In the genomic region with DNA sequence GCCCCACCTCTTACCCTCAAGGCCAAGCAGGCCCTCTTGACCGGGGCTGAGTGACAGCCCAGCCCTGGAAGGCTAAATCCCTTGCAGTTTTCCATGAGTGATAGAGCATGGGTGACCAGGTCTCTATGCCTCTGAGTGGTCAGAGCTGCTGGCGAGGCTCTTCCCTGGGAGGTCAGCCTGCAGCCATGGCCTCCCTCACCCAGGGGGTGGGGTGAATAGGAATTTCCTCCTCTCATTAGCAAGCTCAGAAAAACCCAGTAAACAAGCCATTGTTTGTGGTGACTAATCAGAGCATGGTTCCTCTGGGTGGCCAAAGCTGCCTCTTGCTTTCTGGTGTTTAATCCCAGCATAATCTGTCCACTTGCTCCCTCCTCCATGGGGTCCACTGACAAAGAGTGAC, we compare ENCODE assay signal across 10 mouse cellular contexts. TPM values are rescaled to one million over a fixed set of nuclear protein-coding genes. Genes with fewer than 3 reads are reported as not detected.
DNase-seq lines count a peak whose midpoint lies in the region; ATAC-seq and TF ChIP-seq lines count a peak whose summit lies in the region.
"Had no signal": no experiment of that assay in that cellular context is flagged by ENCODE, and none has a peak within 500 bp of the region (broad histone marks: within the 10 kb centered on the region; RNA-seq: fewer than 3 reads in every experiment).

No protein-coding gene starts in this region.

- H3K36me3 ChIP-seq in kidney, embryonic 14.5 days (ENCODE audit: control insufficient read depth, insufficient read depth, low read length) = peaks cover 16% of the 10 kb centered on the region
- H3K36me3 ChIP-seq in embryonic facial prominence, embryonic 10.5 days (replicated peaks) = peaks cover 28% of the 10 kb centered on the region
- H3K36me3 ChIP-seq in kidney, postnatal 0 days (ENCODE audit: insufficient read depth, low read length) = peaks cover 14% of the 10 kb centered on the region; the same call in 1 of the 2 replicates
- peaks cover 39% of the 10 kb centered on the region for H3K36me3 ChIP-seq in thymus, adult 2 months (ENCODE audit: control insufficient read depth, insufficient read depth, low read length)

- peak; percentile 25; the same call in 1 of the 2 replicates for ATAC-seq in kidney, embryonic 14.5 days (ENCODE audit: low FRiP score, low TSS enrichment)
- ATAC-seq in kidney, postnatal 0 days (replicated peaks; ENCODE audit: low FRiP score, low read depth) = peak; percentile 56; the same call in 1 of the 2 replicates
- ATAC-seq in frontal cortex, adult (ENCODE audit: low TSS enrichment) = no peak

- H3K9me3 ChIP-seq in kidney, embryonic 14.5 days (ENCODE audit: control insufficient read depth, low read length) = no peaks in the 10 kb centered on the region
- H3K9me3 ChIP-seq in embryonic facial prominence, embryonic 10.5 days = no peaks in the 10 kb centered on the region
- H3K9me3 ChIP-seq in kidney, postnatal 0 days (replicated peaks; ENCODE audit: low read length) = no peaks in the 10 kb centered on the region

- H3K4me2 ChIP-seq in kidney, embryonic 14.5 days (replicated peaks; ENCODE audit: low read depth, low read length) = no peak overlapping the region
- H3K4me2 ChIP-seq in kidney, postnatal 0 days (ENCODE audit: low read length) = no peak overlapping the region

- 0 out of 2 replicates have a peak, but pooled peaks cover 3% of the 10 kb centered on the region for H3K4me1 ChIP-seq in kidney, embryonic 14.5 days (ENCODE audit: control insufficient read depth, insufficient read depth, low read length)
- peaks cover 14% of the 10 kb centered on the region for H3K4me1 ChIP-seq in embryonic facial prominence, embryonic 10.5 days
- 0 out of 2 replicates have a peak, but pooled peaks cover 2% of the 10 kb centered on the region for H3K4me1 ChIP-seq in kidney, postnatal 0 days (replicated peaks; ENCODE audit: insufficient read depth, low read length)
- no peaks in the 10 kb centered on the region for H3K4me1 ChIP-seq in thymus, adult 2 months (replicated peaks; ENCODE audit: control insufficient read depth, insufficient read depth, low read length)

- no peak overlapping the region; the same call in 1 of the 2 replicates for H3K27ac ChIP-seq in kidney, embryonic 14.5 days (ENCODE audit: low read depth, low read length)
- H3K27ac ChIP-seq in embryonic facial prominence, embryonic 10.5 days (replicated peaks) = peak overlapping the region; percentile 44; the same call in 1 of the 2 replicates
- no peak overlapping the region for H3K27ac ChIP-seq in kidney, postnatal 0 days
- no peak overlapping the region for H3K27ac ChIP-seq in thymus, adult 2 months (ENCODE audit: control insufficient read depth, insufficient read depth, low read length)

- H3K27me3 ChIP-seq in kidney, embryonic 14.5 days (ENCODE audit: control insufficient read depth, insufficient read depth, low read length) = no peaks in the 10 kb centered on the region
- H3K27me3 ChIP-seq in embryonic facial prominence, embryonic 10.5 days (replicated peaks; ENCODE audit: low read depth, poor library complexity, severe bottlenecking) = no peaks in the 10 kb centered on the region
- H3K27me3 ChIP-seq in kidney, postnatal 0 days (ENCODE audit: insufficient read depth, low read length) = no peaks in the 10 kb centered on the region
- H3K27me3 ChIP-seq in thymus, adult 2 months (ENCODE audit: control insufficient read depth, insufficient read depth, low read length) = no peaks in the 10 kb centered on the region

- DNase-seq in kidney, adult 9 months = no peak
- DNase-seq in embryonic facial prominence, embryonic 10.5 days (ENCODE audit: low spot score) = no peak
- DNase-seq in kidney, postnatal 0 days (ENCODE audit: low spot score) = no peak
- peak; percentile 52 for DNase-seq in lung, postnatal 36 days
- no peak for DNase-seq in thymus, adult 2 months
- DNase-seq in thymus, postnatal 25 days = no peak
- DNase-seq: right cerebral cortex, postnatal 14 days had no signal

- WGBS in kidney, embryonic 14.5 days = 37% methylated on average over 2 of the region's 2 CpGs
- 50% methylated on average over 2 of the region's 2 CpGs for WGBS in embryonic facial prominence, embryonic 10.5 days
- 29% methylated on average over 2 of the region's 2 CpGs for WGBS in kidney, postnatal 0 days
- WGBS in thymus, adult 2 months = 87% methylated on average over 2 of the region's 2 CpGs

- no peak overlapping the region for H3K4me3 ChIP-seq in kidney, embryonic 14.5 days (ENCODE audit: low read length)
- no peak overlapping the region for H3K4me3 ChIP-seq in embryonic facial prominence, embryonic 10.5 days
- H3K4me3 ChIP-seq in kidney, postnatal 0 days (replicated peaks; ENCODE audit: low read depth, low read length) = no peak overlapping the region
- H3K4me3 ChIP-seq in thymus, adult 2 months (ENCODE audit: control insufficient read depth, insufficient read depth, low read length) = no peak overlapping the region

- H3K9ac ChIP-seq in kidney, embryonic 14.5 days (ENCODE audit: low read depth, low read length) = no peak overlapping the region
- H3K9ac ChIP-seq in kidney, postnatal 0 days (ENCODE audit: low read depth, low read length) = no peak overlapping the region

- TF ChIP-seq POLR2A in thymus, adult 2 months (IDR thresholded peaks at IDR 0.05; ENCODE audit: control insufficient read depth, extremely low read depth, insufficient read depth, low read length, poor library complexity) = no peak

- TF ChIP-seq CTCF in kidney, postnatal 0 days (IDR thresholded peaks at IDR 0.05; ENCODE audit: low read depth) = no peak
- TF ChIP-seq CTCF in thymus, adult 2 months (IDR thresholded peaks at IDR 0.05; ENCODE audit: borderline replicate concordance, control insufficient read depth, extremely low read depth, insufficient read depth, low read length, poor library complexity) = no peak

RNA-seq across cellular contexts. Expression of gene C1qtnf9, which starts 2.9 kb away (rescaled TPM):
- 0.46 TPM in 1 of 2 replicates, not detected in the other for polyA plus RNA-seq in kidney, embryonic 14.5 days (2014; fragmentation: Nextera tagmentation; extraction: Ambion mirVana)
- 0.15 and 0.18 TPM in 2 replicates for polyA plus RNA-seq in embryonic facial prominence, embryonic 10.5 days (2016; fragmentation: Nextera tagmentation; extraction: Ambion mirVana)
- polyA plus RNA-seq in kidney, postnatal 0 days (2015; fragmentation: Nextera tagmentation; extraction: Ambion mirVana) = 0.30 and 0.50 TPM in 2 replicates
- polyA plus RNA-seq in thymus, adult 2 months (2012; rRNA removed) = 2.7 and 4.1 TPM in 2 replicates
- polyA plus RNA-seq: neural tube, embryonic 11.5 days had no signal

RNA-seq across cellular contexts. Expression of gene Mipep, which starts 19.3 kb away (rescaled TPM):
- polyA plus RNA-seq in kidney, embryonic 14.5 days (2014; fragmentation: Nextera tagmentation; extraction: Ambion mirVana) = 16.3 and 26.5 TPM in 2 replicates
- polyA plus RNA-seq in embryonic facial prominence, embryonic 10.5 days (2016; fragmentation: Nextera tagmentation; extraction: Ambion mirVana) = 24.6 and 25.0 TPM in 2 replicates
- polyA plus RNA-seq in kidney, postnatal 0 days (2015; fragmentation: Nextera tagmentation; extraction: Ambion mirVana) = 17.8 and 18.5 TPM in 2 replicates
- 10.3 and 13.7 TPM in 2 replicates for polyA plus RNA-seq in thymus, adult 2 months (2012; rRNA removed)
